11 mouse cellular contexts compared by ENCODE assay signal in the genomic region with DNA sequence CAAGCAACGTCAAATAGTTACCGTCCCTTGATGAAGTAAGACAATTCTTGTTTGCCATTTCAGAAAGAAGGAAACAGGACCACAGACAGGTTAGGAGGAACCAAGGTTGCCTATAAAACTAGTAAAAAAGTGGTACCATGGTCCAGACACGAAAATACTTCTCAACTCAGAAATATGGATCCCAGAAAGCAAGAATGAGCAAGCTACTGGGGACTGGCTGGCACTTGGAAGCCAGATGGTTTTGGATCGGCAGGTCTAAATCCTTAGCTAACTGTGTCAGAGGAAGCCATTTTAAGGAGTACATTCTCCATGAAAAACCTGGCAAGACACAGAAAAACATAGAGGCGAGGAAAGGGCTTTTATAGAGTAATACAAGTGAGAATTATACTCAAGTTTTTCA. TPM values are rescaled to one million over a fixed set of nuclear protein-coding genes. Genes with fewer than 3 reads are reported as not detected.
A peak's percentile ranks its signal among the peaks of the same experiment; 100 is the strongest.
DNase-seq lines count a peak whose midpoint lies in the region; ATAC-seq and TF ChIP-seq lines count a peak whose summit lies in the region.
"Had no signal": no experiment of that assay in that cellular context is flagged by ENCODE, and none has a peak within 500 bp of the region (broad histone marks: within the 10 kb centered on the region; RNA-seq: fewer than 3 reads in every experiment).

No protein-coding gene starts in this region.

- H3K4me3 ChIP-seq in heart, embryonic 13.5 days, result no peak overlapping the region
- peak overlapping the region; percentile 7 to 26 for H3K4me3 ChIP-seq in liver, embryonic 14.5 days (ENCODE audit: insufficient read depth in 1 of 2, low read depth in 2 of 2, low read length in 2 of 2)
- H3K4me3 ChIP-seq: limb, embryonic 12.5 days; midbrain, embryonic 13.5 days had no signal

- no peak overlapping the region for H3K9ac ChIP-seq in heart, embryonic 13.5 days
- peak overlapping the region; percentile 46 for H3K9ac ChIP-seq in liver, embryonic 14.5 days (replicated peaks)
- H3K9ac ChIP-seq: hindbrain, embryonic 14.5 days; limb, embryonic 12.5 days; midbrain, embryonic 13.5 days had no signal

- H3K4me1 ChIP-seq in heart, embryonic 13.5 days, result peaks cover 12% of the 10 kb centered on the region
- peaks cover 14 to 18% of the 10 kb centered on the region in 2 experiments for H3K4me1 ChIP-seq in liver, embryonic 14.5 days (replicated peaks; ENCODE audit: control insufficient read depth in 2 of 2, insufficient read depth in 2 of 2, low read length in 1 of 2)

- TF ChIP-seq EP300 in liver, embryonic 14.5 days (IDR thresholded peaks at IDR 0.05; ENCODE audit: low read depth), result no peak

- no peak for TF ChIP-seq CTCF in liver, embryonic 14.5 days (IDR thresholded peaks at IDR 0.05; ENCODE audit: low read depth)

- H3K27me3 ChIP-seq in heart, embryonic 13.5 days (replicated peaks), result no peaks in the 10 kb centered on the region
- H3K27me3 ChIP-seq in liver, embryonic 14.5 days (ENCODE audit: control insufficient read depth, insufficient read depth, low read length), result peaks cover 1% of the 10 kb centered on the region; the same call in 1 of the 2 replicates
- H3K27me3 ChIP-seq: limb, embryonic 12.5 days; midbrain, embryonic 13.5 days had no signal

- WGBS in heart, embryonic 13.5 days, result 32% methylated on average over 5 of the region's 5 CpGs
- 22% methylated on average over 5 of the region's 5 CpGs for WGBS in liver, embryonic 14.5 days (ENCODE audit: insufficient replicate concordance)

- peak overlapping the region; percentile 51 for H3K27ac ChIP-seq in heart, embryonic 13.5 days (replicated peaks)
- peak overlapping the region; percentile 86 for H3K27ac ChIP-seq in liver, embryonic 14.5 days
- H3K27ac ChIP-seq: hindbrain, embryonic 14.5 days; limb, embryonic 12.5 days; midbrain, embryonic 13.5 days had no signal

- no peak for ATAC-seq in cerebellum, adult (ENCODE audit: insufficient number of reproducible peaks, low FRiP score, low TSS enrichment)
- no peak for ATAC-seq in heart, embryonic 13.5 days (ENCODE audit: extremely low read depth, insufficient number of reproducible peaks, low FRiP score, low TSS enrichment)
- ATAC-seq in liver, embryonic 14.5 days (ENCODE audit: insufficient read depth), result peak; percentile 42
- no peak for ATAC-seq in CD4-positive, CD25-positive, alpha-beta regulatory T cell, adult 4 months

- H3K36me3 ChIP-seq in heart, embryonic 13.5 days, result no peaks in the 10 kb centered on the region
- H3K36me3 ChIP-seq in liver, embryonic 14.5 days (replicated peaks; ENCODE audit: control insufficient read depth, insufficient read depth, low read depth), result no peaks in the 10 kb centered on the region
- H3K36me3 ChIP-seq: limb, embryonic 12.5 days; midbrain, embryonic 13.5 days had no signal

- peak; percentile 16 to 26 for DNase-seq in cerebellum, postnatal 10 days
- no peak for DNase-seq in heart, adult 9 months (ENCODE audit: low spot score in 2 of 2)
- DNase-seq in c-Kit-negative CD71-positive TER-119-positive erythroid progenitor cells, embryonic 14.5 days (ENCODE audit: low read depth, low spot score), result peak; percentile 37
- peak in 1 of 3 experiments; percentile 28 for DNase-seq in liver, embryonic 14.5 days (ENCODE audit: low read depth in 3 of 3, low spot score in 3 of 3)
- no peak for DNase-seq in kidney, postnatal 10 days

- H3K4me2 ChIP-seq in heart, embryonic 13.5 days, result peak overlapping the region; percentile 53
- peak overlapping the region; percentile 64 for H3K4me2 ChIP-seq in liver, embryonic 14.5 days (ENCODE audit: low read depth)
- H3K4me2 ChIP-seq: midbrain, embryonic 13.5 days had no signal

- no peaks in the 10 kb centered on the region for H3K9me3 ChIP-seq in heart, embryonic 13.5 days
- H3K9me3 ChIP-seq in liver, embryonic 14.5 days (ENCODE audit: control insufficient read depth, low read length), result no peaks in the 10 kb centered on the region
- H3K9me3 ChIP-seq: limb, embryonic 12.5 days had no signal

RNA-seq across cellular contexts. Expression of a gene that starts 51.9 kb away (rescaled TPM):
- 2.7 and 3.3 TPM in 2 replicates for polyA plus RNA-seq in heart, embryonic 13.5 days (2015; fragmentation: Nextera tagmentation; extraction: Ambion mirVana)
- polyA plus RNA-seq in liver, embryonic 14.5 days (2012; rRNA removed), result 0.60 and 0.65 TPM in 2 replicates
- polyA plus RNA-seq in liver, embryonic 14.5 days (2014; fragmentation: Nextera tagmentation; extraction: Ambion mirVana), result 1.2 and 1.4 TPM in 2 replicates
- 1 to 10 TPM; 9.6 to 9.8 TPM for polyA plus RNA-seq in CD4-positive, CD25-positive, alpha-beta regulatory T cell, adult 4 months (2017; shearing (Covaris generic))

Comparison
In these comparisons a context has a peak if more than half of its experiments do, and no peak if none do; other contexts are left out.
1. DNase-seq: peak in cerebellum, postnatal 10 days (2 of 2) and c-Kit-negative CD71-positive TER-119-positive erythroid progenitor cells, embryonic 14.5 days (single experiment); none in heart, adult 9 months (0 of 2) and kidney, postnatal 10 days (single experiment).